Mouse (Mus musculus) activated CD4-positive, CD25-positive, alpha-beta regulatory T cell (primary cell): ENCODE results near the gene Ptprg. TPM values are rescaled to one million over a fixed set of nuclear protein-coding genes. Genes with fewer than 3 reads are reported as not detected.

Experiments
- polyA plus RNA-seq, 2 experiments: library from polyadenylated mRNA; unstranded; fragments of 100-300 nt; shearing (Covaris generic); gene quantifications; one replicate each; pipeline ENCODE4 v1.2.1; 2017

The Ptprg gene
- polyA plus RNA-seq = under 1 TPM; 0.05 to 0.79 TPM

DNA sequence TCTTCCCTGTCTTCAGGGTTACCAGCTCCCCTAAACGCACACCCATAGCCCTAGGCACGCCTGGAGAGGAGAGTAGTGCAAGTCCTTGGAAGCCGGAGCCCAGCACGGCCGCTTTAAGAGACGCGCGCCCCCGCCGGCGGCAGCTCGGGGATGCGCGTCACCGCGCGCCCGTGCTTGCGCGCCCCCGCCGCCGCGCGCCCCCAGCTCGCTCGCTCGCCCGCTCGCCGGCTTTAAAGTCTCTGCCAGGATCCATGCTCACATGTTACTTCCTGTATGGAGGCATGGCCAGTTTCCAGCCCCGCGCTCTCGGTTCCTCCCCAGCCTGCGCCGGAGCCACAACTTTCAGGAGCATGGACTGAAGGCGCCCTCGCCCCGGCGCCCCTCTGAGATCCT lies at the start of gene Ptprg:
Gene Ptprg (plus strand): TSS at position 260 of the 393 bp plus-strand sequence.

DNA sequence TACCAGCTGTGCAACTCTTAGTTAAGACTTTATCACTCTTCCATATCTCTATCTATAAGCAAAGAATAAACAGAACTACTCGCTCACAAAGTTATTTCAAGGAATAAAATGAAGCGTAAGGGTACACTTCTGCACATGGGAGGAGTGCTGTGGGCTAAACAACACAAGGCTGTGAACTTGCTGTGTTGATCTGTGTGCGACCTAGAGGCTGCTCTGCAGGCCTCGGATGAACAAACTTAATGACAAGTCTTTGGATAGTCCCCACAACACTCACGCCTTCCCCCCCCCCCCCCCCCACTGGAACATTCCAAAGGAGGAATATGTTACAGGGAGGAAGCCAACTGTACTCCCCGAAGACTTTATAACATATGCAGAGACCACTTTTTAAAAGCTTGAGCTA lies 730.3 kb downstream of the Ptprg start, which contains the start of gene Gm49355:
Gene Gm49355 (plus strand): TSS at position 336 of the 400 bp plus-strand sequence.

DNA sequence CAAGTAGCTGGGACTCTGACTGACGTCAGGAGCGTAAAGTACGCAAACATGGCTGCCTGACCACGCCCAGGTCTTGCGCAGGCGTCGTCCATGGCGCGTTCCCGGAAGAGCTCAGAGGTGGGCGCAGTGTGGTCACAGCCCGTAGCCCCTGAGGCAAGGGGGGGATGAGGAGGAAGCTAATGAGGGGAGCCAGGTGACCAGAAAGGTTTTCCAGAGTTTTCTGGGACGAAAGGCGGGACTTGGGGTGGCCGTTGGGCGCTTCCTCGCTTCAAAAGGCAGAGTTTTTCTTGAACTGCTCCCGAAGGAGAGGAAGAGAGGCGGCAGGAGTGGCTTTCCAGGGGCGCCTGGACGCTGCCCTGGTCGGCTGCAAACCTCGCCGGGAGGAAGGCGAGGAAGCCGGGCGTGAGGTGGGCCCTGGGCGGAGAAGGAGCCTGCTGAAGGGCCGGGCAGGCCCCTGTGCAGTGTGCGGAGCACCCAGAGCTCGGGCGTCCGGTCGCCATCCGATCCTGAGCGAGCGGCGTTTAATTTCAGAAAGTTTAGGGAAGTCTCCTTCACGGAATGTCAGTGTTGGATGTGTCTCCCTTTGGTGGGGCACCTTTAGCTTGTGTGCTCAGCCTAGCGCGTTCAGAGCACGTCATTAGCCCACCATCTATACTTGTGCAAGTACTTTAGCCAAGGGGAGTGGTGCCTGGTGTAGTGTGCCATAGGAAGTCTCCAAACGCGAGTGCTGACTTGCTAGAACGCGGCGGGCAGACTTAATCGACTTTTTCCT lies 731.0 kb downstream of the Ptprg start, which contains the start of gene 3830406C13Rik:
Gene 3830406C13Rik (plus strand): TSS at position 33 of the 772 bp plus-strand sequence.

Other genes with a start within 250 kb of the Ptprg start
- 1 to 10 TPM; 2.2 to 2.8 TPM for gene Gm3839, start 196.8 kb upstream of the Ptprg start, polyA plus RNA-seq